Mouse (Mus musculus) embryonic stem cell, embryonic (primary cell): ENCODE data around the gene Slc22a20.

Source experiments
- CTCF ChIA-PET, 4 experiments: fragments of 300-600 bp in 2 of 4; fragments of 350-600 bp in 2 of 4; sonication (Branson Sonifier 250); formaldehyde crosslinking; loops; one replicate each; lab custom pipeline; 2022; ENCODE audit warnings: inconsistent platforms in 2 of 4; lab: Charles Lee
- POLR2A ChIA-PET, 4 experiments: fragments of 300-600 bp in 2 of 4; fragments of 350-600 bp in 2 of 4; sonication (Branson Sonifier 250); formaldehyde crosslinking; loops; one replicate each; lab custom pipeline; 2022; ENCODE audit warnings: antibody characterized with exemption in 4 of 4, inconsistent platforms in 1 of 4; lab: Charles Lee

Slc22a20 gene

DNA sequence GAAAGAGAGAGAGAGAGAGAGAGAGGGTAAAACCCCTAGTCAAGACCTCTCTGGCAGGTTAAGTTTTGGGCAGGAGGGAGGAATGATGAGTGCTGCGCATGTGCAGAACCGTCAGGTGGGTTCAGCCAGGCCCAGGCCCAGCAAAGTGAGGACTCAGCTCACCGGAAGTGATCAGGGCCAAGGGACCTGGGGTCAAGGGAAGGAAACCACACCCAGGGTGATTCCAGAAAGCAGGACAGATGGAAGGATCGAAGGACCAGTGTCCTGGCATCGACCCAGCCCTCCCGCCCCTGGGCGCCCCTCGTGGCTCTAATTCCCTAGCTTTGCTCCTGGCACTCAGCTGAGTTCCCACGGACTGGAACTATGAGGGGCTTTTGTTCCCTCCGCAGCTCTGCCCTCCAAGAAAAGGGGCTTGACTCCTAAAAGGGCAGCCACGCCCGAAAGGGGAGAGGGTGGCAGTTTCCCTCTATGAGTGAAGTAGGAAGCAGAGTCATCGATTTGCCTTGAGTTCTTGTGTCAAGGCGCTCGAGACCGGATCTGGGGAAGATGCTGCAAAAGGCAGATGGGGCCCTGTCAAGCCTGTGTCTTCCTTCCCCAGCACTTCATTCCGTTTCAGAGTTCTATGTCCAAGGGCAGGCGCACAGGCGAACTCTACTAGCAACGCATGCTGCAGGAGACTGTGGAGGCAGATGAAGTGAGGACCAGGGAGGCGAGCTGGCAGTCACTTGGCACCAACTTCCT lies 48.7 kb downstream of the Slc22a20 start:
- ChIA-PET POLR2A (interaction anchor here (0.5 to 3.3 kb wide), 37 partner anchors 8 to 735 kb away, joined by 3 to 25 read pairs (median 4); partner anchors contain the start of genes Cdc42ep2 (in 3 of the 4), Frmd8 (in 2 of the 4), Pola2 (in 2 of the 4) and Cdca5 (in 1 of the 4)), CTCF (interaction anchor here (0.6 to 4.8 kb wide), 11 partner anchors 14 to 461 kb away, joined by 3 to 31 read pairs (median 3); partner anchors contain the start of gene Cdc42ep2 (in 1 of the 4))

DNA sequence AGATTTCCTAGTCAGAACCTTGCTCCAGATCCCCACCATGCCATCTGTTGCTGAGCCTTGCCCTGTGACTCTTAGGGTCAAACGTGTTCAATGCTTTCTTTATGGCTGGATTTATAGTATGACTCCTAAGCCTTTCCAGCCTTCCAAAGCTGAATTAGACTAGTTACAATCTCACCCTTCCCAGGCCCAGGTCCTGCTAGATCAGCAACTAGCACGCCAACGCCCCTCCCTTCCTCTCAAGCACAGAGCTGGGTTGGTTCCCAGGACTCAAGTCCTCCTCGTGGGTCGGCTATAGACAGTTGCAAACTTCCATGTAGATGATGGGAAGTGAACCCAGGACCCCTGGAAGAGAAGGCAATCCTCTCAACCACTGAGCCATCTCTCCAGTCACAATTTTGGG lies 50.3 kb downstream of the Slc22a20 start:
- CTCF ChIA-PET, result interaction anchor here in 2 of 4 experiments (1.3 to 4.8 kb wide), 4 partner anchors 12 to 206 kb away, joined by 4 to 31 read pairs (median 4); partner anchors contain the start of genes Arl2 (in 1 of the 2), Cdc42ep2 (in 1 of the 2) and Pola2 (in 1 of the 2)
- POLR2A ChIA-PET, result interaction anchor here in 3 of 4 experiments (0.7 to 3.2 kb wide), 10 partner anchors 9 to 125 kb away, joined by 3 to 23 read pairs (median 3); partner anchors contain the start of genes Cdc42ep2 (in 2 of the 3), Capn1 (in 1 of the 3) and Tigd3 (in 1 of the 3)

DNA sequence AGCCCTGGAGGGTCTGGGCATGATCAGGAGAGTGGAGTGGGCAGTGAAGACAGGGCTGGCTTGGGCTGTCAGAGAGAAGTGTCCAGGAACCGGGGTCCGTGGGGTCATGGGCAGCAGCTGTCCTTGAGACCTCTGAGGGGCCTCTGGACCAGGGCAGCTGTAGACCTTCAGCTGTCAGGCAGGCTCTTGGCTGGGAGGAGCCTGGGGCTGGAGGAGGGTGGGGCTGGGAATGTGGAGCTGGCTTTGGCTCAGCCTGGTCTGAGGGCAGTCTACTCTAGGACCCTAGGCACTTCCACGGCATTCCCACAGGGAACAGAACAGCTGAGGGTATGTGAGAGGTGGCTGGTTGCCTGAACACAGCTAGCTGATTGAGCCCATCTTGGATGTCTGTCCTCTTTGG lies 50.7 kb downstream of the Slc22a20 start:
- ChIA-PET CTCF (interaction anchor here in 2 of 4 experiments (0.6 to 4.8 kb wide), 5 partner anchors 11 to 206 kb away, joined by 3 to 31 read pairs (median 4); partner anchors contain the start of genes Arl2 (in 1 of the 2), Cdc42ep2 (in 1 of the 2) and Pola2 (in 1 of the 2)), POLR2A (interaction anchor here in 3 of 4 experiments (0.7 to 3.2 kb wide), 13 partner anchors 9 to 91 kb away, joined by 3 to 15 read pairs (median 3); partner anchors contain the start of genes Cdc42ep2 (in 2 of the 3), Capn1 (in 1 of the 3), Pola2 (in 1 of the 3) and Tigd3 (in 1 of the 3))

DNA sequence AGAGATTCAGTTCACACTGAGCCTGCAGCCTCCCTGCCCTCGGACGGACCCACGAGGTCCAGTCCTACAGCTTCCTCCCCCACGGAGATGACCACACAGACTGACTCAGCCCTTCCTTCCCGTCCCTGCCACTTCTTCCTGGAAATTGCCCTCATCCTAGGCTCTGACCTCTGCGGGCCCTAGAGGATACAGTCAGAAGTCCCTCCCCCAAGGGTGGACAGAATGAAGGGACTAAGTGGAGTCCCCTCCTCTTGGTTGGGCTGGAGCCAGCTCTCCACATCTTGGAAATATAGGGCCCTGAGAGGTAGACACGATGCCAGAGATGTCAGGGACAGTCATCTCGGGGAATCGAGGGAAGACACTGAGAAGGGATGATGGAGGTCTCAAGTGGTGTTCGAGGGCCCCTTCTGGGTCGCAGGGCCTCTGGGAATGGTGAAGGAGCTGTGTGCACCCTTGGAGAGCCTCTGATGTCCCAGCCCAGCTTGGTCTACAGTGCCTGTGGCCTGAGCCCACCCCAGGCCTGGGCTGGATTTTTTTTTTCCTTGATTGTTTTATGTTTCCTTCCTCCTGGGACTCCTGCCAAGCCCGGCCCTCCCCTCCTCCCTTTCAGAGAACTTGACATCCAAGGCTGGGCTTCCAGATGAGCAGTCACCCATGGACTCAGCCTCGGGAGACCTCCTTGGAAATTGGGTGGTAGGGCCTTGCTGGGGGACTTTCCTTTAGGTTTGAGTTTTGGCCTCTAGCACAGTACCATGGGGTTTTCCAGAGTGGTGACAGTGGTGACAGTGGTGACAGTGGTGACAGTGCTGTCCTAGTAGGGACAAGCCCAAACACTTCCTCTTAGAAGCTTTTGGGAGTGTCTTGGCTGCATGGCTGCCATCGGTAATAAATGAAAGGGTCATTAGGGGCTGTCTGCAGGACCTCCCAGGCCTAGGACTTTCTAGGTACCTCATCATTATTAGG lies 56.0 kb downstream of the Slc22a20 start:
- CTCF ChIA-PET, result interaction anchor here in 2 of 4 experiments (0.7 to 1.1 kb wide), 2 partner anchors 9 to 89 kb away, joined by 3 read pairs; no protein-coding TSS in a partner anchor
- POLR2A ChIA-PET, result interaction anchor here in 3 of 4 experiments (1.0 to 1.5 kb wide), 7 partner anchors 8 to 156 kb away, joined by 3 to 7 read pairs (median 3); no protein-coding TSS in a partner anchor

DNA sequence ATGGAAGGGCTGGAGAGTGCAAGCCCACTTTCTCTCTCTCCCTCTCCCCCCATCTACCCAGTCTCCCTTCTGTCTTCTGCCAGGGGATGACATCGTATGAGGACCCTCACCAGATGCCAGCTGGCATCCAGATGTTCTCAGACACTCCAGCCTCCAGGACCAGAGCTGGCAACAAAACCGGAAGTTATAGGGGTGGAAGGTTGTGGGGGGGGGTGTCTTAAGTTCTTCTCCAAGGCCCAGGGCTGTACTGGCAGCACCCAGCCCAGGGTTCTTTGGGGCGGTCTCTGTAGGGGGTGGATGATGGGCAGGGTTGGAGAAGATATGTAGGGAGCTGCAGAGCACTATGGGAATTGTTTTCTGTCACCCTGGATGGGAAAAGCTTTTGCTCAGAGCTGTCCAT lies 57.4 kb downstream of the Slc22a20 start:
- POLR2A ChIA-PET, result interaction anchor here (0.6 to 1.7 kb wide), 6 partner anchors 9 to 195 kb away, joined by 3 to 4 read pairs (median 3); no protein-coding TSS in a partner anchor
- CTCF ChIA-PET, result interaction anchor here in 3 of 4 experiments (0.6 to 1.1 kb wide), 3 partner anchors 76 to 90 kb away, joined by 3 to 6 read pairs (median 5); no protein-coding TSS in a partner anchor

DNA sequence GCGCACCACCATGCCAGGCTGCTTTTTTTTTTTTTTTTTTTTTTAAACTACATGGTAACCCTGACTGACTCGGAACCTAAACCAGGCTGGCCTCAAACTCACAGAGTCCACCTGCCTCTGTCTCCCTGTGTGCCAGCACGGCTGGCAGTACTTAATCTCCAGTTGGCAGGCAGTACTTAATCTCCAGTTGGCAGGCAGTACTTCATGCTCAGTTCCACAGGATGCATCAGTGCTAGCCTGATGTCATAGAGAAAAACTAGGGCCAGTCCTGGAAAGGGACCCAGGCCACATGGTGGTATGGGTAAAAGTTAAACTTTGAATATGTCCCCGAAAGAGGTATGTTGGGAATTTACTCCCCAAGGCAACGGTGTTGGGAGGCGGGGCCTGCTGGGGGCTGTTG lies 57.8 kb downstream of the Slc22a20 start:
- ChIA-PET POLR2A (interaction anchor here (0.6 to 1.7 kb wide), 10 partner anchors 9 to 365 kb away, joined by 3 to 7 read pairs (median 4); no protein-coding TSS in a partner anchor), CTCF (interaction anchor here in 2 of 4 experiments (0.6 kb wide), 2 partner anchors 76 to 157 kb away, joined by 5 to 6 read pairs; partner anchors contain the start of genes Cdca5 (in 1 of the 2) and Zfpl1 (in 1 of the 2))

DNA sequence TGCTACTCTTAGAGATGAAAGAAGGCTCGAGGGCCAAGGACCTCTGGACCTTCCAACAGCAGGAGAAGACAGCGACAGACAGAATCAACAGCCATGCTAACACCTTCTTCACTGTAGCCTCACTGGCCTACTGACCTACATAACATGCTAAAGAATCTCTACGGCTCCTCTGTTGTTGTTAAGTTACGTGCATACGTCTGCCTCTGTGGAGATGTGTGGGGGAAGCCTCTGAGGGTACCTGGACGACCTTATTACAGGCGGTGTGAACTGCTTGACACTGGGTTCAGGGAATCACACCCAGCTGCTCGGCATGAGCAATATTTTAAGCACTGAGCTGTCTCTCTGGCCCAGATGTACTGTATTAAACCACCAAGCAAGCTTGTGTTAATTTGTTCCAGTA lies 58.4 kb downstream of the Slc22a20 start:
- POLR2A ChIA-PET, result interaction anchor here (0.6 to 1.0 kb wide), 7 partner anchors 9 to 364 kb away, joined by 3 to 7 read pairs (median 4); no protein-coding TSS in a partner anchor
- CTCF ChIA-PET, result interaction anchor here in 1 of 4 experiments (0.6 to 0.8 kb wide), 2 partner anchors 157 to 298 kb away, joined by 4 to 6 read pairs; partner anchors contain the start of genes Cdca5 and Zfpl1

DNA sequence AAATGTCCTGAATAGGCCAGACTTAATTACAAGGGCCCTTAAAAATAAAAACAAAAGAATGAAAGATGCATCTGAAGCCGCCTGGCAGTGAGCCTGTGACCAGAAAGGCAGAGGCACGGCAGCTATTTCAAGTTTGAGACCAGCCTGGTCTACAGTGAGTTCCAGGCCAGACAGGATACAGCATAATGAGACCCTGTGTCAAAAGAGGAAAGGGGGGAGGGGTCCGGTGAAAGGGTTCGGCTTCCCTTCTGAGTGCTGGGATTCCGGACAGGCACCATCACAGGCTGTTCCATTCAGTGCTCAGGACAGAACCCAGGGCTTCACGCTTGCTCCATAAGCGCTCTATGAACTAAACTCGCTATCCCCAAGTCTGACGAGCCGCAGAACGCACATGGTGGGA lies 58.9 kb downstream of the Slc22a20 start:
- CTCF ChIA-PET, result interaction anchor here in 1 of 4 experiments (0.8 kb wide), 1 partner anchor 298 kb away, joined by 4 read pairs; no protein-coding TSS in a partner anchor
- POLR2A ChIA-PET, result interaction anchor here in 1 of 4 experiments (0.6 kb wide), 1 partner anchor 11 kb away, joined by 3 read pairs; no protein-coding TSS in a partner anchor

DNA sequence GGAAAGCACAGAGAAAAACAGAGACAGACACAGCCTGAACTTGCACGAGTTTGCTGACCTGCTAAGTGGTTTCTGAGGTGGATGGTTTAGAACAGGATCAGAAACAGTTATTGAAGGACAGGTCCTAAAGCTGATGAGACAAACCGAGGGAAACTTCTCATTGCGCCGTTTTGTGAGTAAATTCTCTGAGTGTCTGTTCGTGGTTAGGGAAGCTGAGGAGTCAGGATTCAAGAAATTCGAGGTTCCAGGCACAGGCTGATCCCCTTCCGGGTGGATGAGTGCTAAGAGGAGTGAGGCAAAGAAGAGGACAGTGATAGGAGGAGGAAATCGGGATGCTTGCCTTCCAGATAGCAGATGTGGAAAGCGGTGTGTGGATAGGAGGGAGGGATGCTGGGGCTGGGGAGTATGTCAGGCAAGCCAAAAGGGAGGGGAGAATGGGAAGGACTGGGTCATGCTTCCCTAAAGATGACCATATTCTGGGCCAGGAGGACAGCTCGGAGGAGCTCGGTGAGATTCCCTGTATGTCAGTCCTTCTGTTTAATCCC lies 60.6 kb downstream of the Slc22a20 start:
- ChIA-PET CTCF (interaction anchor here in 3 of 4 experiments (0.6 to 5.0 kb wide), 18 partner anchors 8 to 418 kb away, joined by 3 to 32 read pairs (median 4); partner anchors contain the start of genes Capn1 (in 1 of the 3) and Pola2 (in 1 of the 3)), POLR2A (interaction anchor here (0.6 to 4.5 kb wide), 62 partner anchors 9 to 438 kb away, joined by 3 to 36 read pairs (median 5); partner anchors contain the start of genes Dpf2 (in 3 of the 4), Cdca5 (in 2 of the 4), Sac3d1 (in 2 of the 4) and Tigd3 (in 2 of the 4))

DNA sequence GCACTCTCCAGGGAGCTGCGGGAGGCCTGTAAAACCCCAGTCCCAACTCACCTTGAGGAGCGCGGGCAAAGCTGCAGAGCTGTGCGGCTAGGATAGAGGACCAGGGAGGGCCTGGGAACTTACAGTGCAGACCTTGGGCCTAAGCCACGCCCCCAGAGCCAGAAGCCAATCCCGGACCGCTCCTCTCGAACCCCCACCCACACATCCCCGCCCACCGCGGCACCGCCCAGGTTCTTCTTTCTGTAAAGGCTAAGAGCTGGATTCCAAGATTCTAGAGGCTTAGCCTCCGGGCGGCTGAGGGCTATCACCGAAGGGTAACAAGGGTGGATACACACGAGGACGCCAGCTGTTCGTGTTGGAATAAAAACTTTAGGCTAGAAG lies 61.2 kb downstream of the Slc22a20 start, which contains the start of gene Cdc42ep2:
Gene Cdc42ep2 (minus strand): TSS at position 104 of the 381 bp plus-strand sequence.
- CTCF ChIA-PET, result interaction anchor here (0.6 to 5.0 kb wide), 54 partner anchors 9 to 544 kb away, joined by 3 to 32 read pairs (median 3); partner anchors contain the start of genes Capn1 (in 2 of the 4), Pola2 (in 2 of the 4), Snx15 (in 2 of the 4) and Ppp2r5b (in 1 of the 4)
- POLR2A ChIA-PET, result interaction anchor here (0.6 to 4.5 kb wide), 95 partner anchors 9 to 468 kb away, joined by 3 to 36 read pairs (median 5); partner anchors contain the start of genes Capn1 (in 3 of the 4), Dpf2 (in 3 of the 4), Cdca5 (in 2 of the 4) and Pola2 (in 2 of the 4)

DNA sequence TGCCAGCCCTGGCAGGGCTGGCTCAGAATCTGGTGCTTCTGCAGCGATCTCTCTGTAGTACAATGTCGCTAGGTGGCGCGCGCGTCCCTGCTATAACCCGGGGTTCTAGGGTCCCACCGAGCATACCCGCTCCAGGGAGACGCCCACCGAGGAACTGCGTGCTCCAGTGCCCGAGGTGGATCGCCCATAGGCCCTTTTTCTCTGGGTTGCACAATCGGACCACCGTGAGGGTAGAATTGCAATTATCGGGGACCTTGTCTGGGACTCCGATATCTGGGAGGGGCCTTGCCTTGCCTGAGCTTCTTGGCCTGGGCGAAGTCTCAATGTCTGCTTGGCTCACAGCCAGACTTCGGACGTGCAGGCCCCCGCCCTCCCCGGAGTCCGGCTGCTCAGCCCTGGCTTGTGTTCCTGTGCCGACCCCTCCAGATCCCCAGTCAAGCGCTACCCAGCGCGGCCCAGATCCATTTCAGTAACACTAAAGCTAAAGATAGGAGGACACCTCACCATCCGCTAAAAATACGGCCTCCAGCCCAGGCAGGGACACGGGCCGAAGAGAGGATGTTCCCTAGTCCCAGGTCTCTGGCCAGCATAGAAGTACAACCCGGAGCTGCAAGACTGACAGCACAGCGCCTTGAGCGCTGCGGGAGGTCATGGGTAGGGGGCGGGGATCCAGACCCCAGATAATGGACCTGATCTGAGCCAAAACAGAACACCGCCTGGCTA lies 61.8 kb downstream of the Slc22a20 start:
- CTCF ChIA-PET, result interaction anchor here (0.6 to 5.0 kb wide), 57 partner anchors 9 to 1050 kb away, joined by 3 to 32 read pairs (median 3); partner anchors contain the start of genes Capn1 (in 2 of the 4), Pola2 (in 2 of the 4), Snx15 (in 2 of the 4) and Dpf2 (in 1 of the 4)

DNA sequence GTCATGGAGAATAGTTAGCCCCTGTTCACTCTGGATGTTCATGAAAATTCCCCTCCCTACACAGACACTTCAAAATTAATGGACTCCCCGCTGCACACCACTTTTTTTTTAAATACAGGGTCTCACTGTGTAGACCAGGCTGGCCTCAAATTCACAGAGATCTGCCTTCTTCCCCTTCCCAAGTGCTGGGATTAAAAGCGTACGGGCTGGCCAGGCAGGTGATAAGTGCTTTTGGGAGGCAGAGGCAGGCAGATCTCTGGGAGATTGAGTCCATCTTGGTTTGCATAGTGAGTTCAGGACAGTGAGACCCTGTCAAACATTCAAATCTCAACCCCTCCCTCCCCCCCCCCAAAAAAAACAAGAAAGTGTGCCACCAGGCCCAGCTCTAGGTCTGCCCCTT lies 63.0 kb downstream of the Slc22a20 start:
- ChIA-PET CTCF (interaction anchor here in 2 of 4 experiments (0.5 to 5.0 kb wide), 17 partner anchors 7 to 1044 kb away, joined by 3 to 32 read pairs (median 3); partner anchors contain the start of genes Dpf2 (in 1 of the 2), Map4k2 (in 1 of the 2), Sac3d1 (in 1 of the 2) and Zdhhc24 (in 1 of the 2)), POLR2A (interaction anchor here in 3 of 4 experiments (0.6 to 4.5 kb wide), 30 partner anchors 8 to 219 kb away, joined by 3 to 36 read pairs (median 6); partner anchors contain the start of genes Capn1 (in 2 of the 3), Arl2 (in 1 of the 3), Dpf2 (in 1 of the 3) and Pola2 (in 1 of the 3))

More for the DNA sequence above, 61.8 kb downstream of the Slc22a20 start:
- POLR2A ChIA-PET, result interaction anchor here (0.6 to 4.5 kb wide), 102 partner anchors 8 to 468 kb away, joined by 3 to 36 read pairs (median 5); partner anchors contain the start of genes Capn1 (in 3 of the 4), Dpf2 (in 3 of the 4), Cdca5 (in 2 of the 4) and Pola2 (in 2 of the 4)

DNA sequence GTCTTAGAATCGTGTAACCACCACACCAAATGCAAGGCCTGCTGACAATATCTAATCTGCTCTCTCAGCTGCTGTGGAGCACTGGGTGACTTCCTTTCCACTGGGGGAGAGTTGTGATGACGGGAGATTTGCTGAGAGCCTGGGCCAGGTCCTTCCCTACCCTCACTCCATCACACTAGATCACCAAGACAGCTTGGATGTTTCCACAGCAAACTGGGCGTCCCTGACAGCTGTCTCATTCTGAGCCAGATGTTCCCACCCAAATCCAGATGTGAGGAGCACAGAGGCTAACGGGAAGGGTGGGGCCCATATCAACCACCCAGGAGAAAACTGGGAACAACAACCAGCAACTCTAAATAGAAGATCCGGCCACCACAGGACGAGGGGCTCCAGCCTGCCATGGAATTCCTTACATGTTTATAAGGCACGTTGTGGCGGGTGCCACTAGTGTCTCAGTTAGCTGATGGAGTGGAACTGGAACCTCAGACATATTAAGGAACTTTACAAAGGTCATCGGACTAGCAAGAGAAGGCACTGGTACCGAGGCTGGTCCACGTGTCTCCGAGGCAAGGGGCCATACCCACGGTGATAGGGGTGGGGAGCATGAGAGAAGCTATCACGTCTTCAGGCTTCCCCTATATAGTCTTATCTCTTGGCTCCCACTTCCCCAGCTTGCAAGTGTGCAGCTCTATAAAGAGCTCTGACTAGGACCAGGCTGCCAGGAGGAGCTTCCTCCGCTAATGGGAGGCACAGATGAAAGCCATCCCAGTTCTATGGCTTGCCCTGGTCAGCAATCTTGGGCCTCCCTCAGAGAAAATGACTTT lies 63.6 kb downstream of the Slc22a20 start:
- POLR2A ChIA-PET, result interaction anchor here in 3 of 4 experiments (0.6 to 4.5 kb wide), 52 partner anchors 10 to 356 kb away, joined by 3 to 36 read pairs (median 4); partner anchors contain the start of genes Arl2 (in 2 of the 3), Dpf2 (in 2 of the 3), Pola2 (in 2 of the 3) and Tigd3 (in 2 of the 3)
- CTCF ChIA-PET, result interaction anchor here in 3 of 4 experiments (0.5 to 5.0 kb wide), 15 partner anchors 10 to 354 kb away, joined by 3 to 32 read pairs (median 4); partner anchors contain the start of genes Arl2 (in 1 of the 3), Dpf2 (in 1 of the 3), Ehd1 (in 1 of the 3) and Snx15 (in 1 of the 3)
